8 mouse cellular contexts compared by ENCODE assay signal in the genomic region with DNA sequence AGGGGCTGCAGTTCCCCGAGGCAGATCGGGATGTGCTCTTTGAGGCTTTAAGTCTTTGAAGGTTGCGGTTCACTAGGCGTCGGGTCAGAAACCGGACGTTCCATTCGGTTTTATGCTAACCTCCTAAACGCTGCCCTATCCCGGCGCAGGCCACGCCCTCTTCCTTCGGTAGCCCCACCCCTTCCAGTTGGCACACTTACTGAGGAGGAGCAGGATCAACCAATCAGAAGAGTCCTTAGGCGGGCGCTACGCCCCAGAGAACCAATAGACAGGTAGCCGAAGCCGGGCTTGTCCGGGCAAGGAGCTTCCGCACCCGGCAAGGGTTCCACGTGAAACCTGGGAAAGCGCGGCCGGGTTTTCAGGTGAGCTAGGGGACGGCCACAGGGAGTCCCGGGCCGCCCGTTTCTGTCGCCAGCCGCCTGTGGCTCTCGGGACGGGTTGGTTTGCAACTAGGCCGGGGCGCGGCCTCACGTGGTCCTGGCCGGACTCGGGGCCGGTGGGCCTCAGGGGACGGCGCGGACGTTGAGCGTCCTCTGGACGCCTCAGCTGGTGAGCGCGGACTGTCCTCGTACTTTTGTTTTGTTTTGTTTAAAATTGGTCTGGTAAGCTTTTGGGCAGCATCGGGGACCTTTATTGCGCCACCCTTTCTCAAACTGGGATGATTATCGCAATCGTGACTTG. TPM values are rescaled to one million over a fixed set of nuclear protein-coding genes. Genes with fewer than 3 reads are reported as not detected.
DNase-seq lines count a peak whose midpoint lies in the region; ATAC-seq lines count a peak whose summit lies in the region.

A gene (plus strand): TSS at position 202 of the 681 bp plus-strand sequence.

- H3K4me3 ChIP-seq in heart, embryonic 14.5 days (ENCODE audit: control insufficient read depth in 1 of 2, insufficient read depth in 1 of 2, low read depth in 1 of 2, low read length in 2 of 2): peak within 1 kb of the TSS; percentile 78 to 99
- H3K4me3 ChIP-seq in liver, embryonic 13.5 days (replicated peaks): peak within 1 kb of the TSS; percentile 89
- peak within 1 kb of the TSS; percentile 83 for H3K4me3 ChIP-seq in stomach, embryonic 16.5 days (replicated peaks; ENCODE audit: low read length)

- H3K27me3 ChIP-seq in heart, embryonic 14.5 days (ENCODE audit: control insufficient read depth, insufficient read depth, low read length): no peaks in the 10 kb centered on the region
- no peaks in the 10 kb centered on the region for H3K27me3 ChIP-seq in liver, embryonic 13.5 days
- H3K27me3 ChIP-seq in stomach, embryonic 16.5 days (ENCODE audit: control insufficient read depth, insufficient read depth, low read length): no peaks in the 10 kb centered on the region

- peak within 1 kb of the TSS; percentile 76 for H3K4me2 ChIP-seq in heart, embryonic 14.5 days (ENCODE audit: low read length)
- peak within 1 kb of the TSS; percentile 95 for H3K4me2 ChIP-seq in liver, embryonic 13.5 days
- peak within 1 kb of the TSS; percentile 93 for H3K4me2 ChIP-seq in stomach, embryonic 16.5 days (ENCODE audit: low read depth, low read length)

- H3K9ac ChIP-seq in heart, embryonic 14.5 days (ENCODE audit: low read length): peak within 1 kb of the TSS; percentile 81
- H3K9ac ChIP-seq in liver, embryonic 13.5 days: peak within 1 kb of the TSS; percentile 85
- H3K9ac ChIP-seq in stomach, embryonic 16.5 days (ENCODE audit: low read length): peak within 1 kb of the TSS; percentile 87

- no peaks in the 10 kb centered on the region for H3K9me3 ChIP-seq in heart, embryonic 14.5 days (ENCODE audit: control insufficient read depth, low read length)
- H3K9me3 ChIP-seq in liver, embryonic 13.5 days (replicated peaks): no peaks in the 10 kb centered on the region
- H3K9me3 ChIP-seq in stomach, embryonic 16.5 days (replicated peaks; ENCODE audit: control insufficient read depth, low read length): no peaks in the 10 kb centered on the region

- H3K36me3 ChIP-seq in heart, embryonic 14.5 days (ENCODE audit: control insufficient read depth, insufficient read depth, low read length): no peaks in the 10 kb centered on the region
- peaks cover 17% of the 10 kb centered on the region for H3K36me3 ChIP-seq in liver, embryonic 13.5 days
- peaks cover 3% of the 10 kb centered on the region; the same call in 1 of the 2 replicates for H3K36me3 ChIP-seq in stomach, embryonic 16.5 days (ENCODE audit: control insufficient read depth, insufficient read depth, low read length)

- WGBS in heart, embryonic 14.5 days: under 1% methylated on average over 53 of the region's 53 CpGs
- 1% methylated on average over 53 of the region's 53 CpGs for WGBS in liver, embryonic 13.5 days (ENCODE audit: insufficient replicate concordance)
- under 1% methylated on average over 53 of the region's 53 CpGs for WGBS in stomach, embryonic 16.5 days

- DNase-seq in c-Kit-negative CD71-positive TER-119-positive erythroid progenitor cells, embryonic 14.5 days (ENCODE audit: low read depth, low spot score): peak; percentile 98
- peak; percentile 98 for DNase-seq in fibroblast of lung, adult 2 months (ENCODE audit: low read depth)
- DNase-seq in kidney, postnatal 14 days: peak; percentile 99
- peak; percentile 99 for DNase-seq in liver, embryonic 13.5 days
- peak; percentile 94 for DNase-seq in neural tube, embryonic 10.5 days (ENCODE audit: extremely low spot score, low spot score)

- peak; percentile 100 for ATAC-seq in CD4-positive, CD25-positive, alpha-beta regulatory T cell, adult 4 months
- peak; percentile 99 for ATAC-seq in heart, embryonic 14.5 days (ENCODE audit: insufficient number of reproducible peaks, insufficient read depth, low FRiP score, low read depth)
- ATAC-seq in liver, embryonic 13.5 days (ENCODE audit: low read depth): peak; percentile 95
- ATAC-seq in stomach, embryonic 16.5 days (ENCODE audit: insufficient read depth, low FRiP score): peak; percentile 98

- H3K27ac ChIP-seq in heart, embryonic 14.5 days (replicated peaks in 1 of 2; ENCODE audit: control insufficient read depth in 1 of 2, insufficient read depth in 1 of 2, low read depth in 2 of 2, low read length in 2 of 2): peak within 1 kb of the TSS; percentile 53 to 73; a peak in 2 of 4 replicates
- peak within 1 kb of the TSS; percentile 50 for H3K27ac ChIP-seq in liver, embryonic 13.5 days
- peak within 1 kb of the TSS; percentile 29; the same call in 1 of the 2 replicates for H3K27ac ChIP-seq in stomach, embryonic 16.5 days (ENCODE audit: low read length)

- H3K4me1 ChIP-seq in heart, embryonic 14.5 days (ENCODE audit: control insufficient read depth in 2 of 2, insufficient read depth in 2 of 2, low read length in 2 of 2): peaks cover 5 to 14% of the 10 kb centered on the region in 2 experiments
- peaks cover 45% of the 10 kb centered on the region for H3K4me1 ChIP-seq in liver, embryonic 13.5 days (replicated peaks)
- H3K4me1 ChIP-seq in stomach, embryonic 16.5 days (ENCODE audit: control insufficient read depth, insufficient read depth, low read length): peaks cover 12% of the 10 kb centered on the region

RNA-seq across cellular contexts. Expression of the gene that starts here (rescaled TPM):
- polyA plus RNA-seq in CD4-positive, CD25-positive, alpha-beta regulatory T cell, adult 4 months (2017; shearing (Covaris generic)): 10 to 100 TPM; 21.7 to 28.3 TPM
- 25.3 and 27.8 TPM in 2 replicates for polyA plus RNA-seq in heart, embryonic 14.5 days (2014; fragmentation: Nextera tagmentation; extraction: Ambion mirVana)
- 27.4 and 28.1 TPM in 2 replicates for polyA plus RNA-seq in liver, embryonic 13.5 days (2015; fragmentation: Nextera tagmentation; extraction: Ambion mirVana)
- polyA plus RNA-seq in stomach, embryonic 16.5 days (2015; fragmentation: Nextera tagmentation; extraction: Ambion mirVana): 35.9 and 38.4 TPM in 2 replicates

Comparison
In these comparisons a context has a peak if more than half of its experiments do, and no peak if none do; other contexts are left out.
1. Peak in every context shown above with its lines: DNase-seq, ATAC-seq, H3K4me3 ChIP-seq and H3K27ac ChIP-seq.